Mouse (Mus musculus): ENCODE measurements around the gene Neurl2.

DNA sequence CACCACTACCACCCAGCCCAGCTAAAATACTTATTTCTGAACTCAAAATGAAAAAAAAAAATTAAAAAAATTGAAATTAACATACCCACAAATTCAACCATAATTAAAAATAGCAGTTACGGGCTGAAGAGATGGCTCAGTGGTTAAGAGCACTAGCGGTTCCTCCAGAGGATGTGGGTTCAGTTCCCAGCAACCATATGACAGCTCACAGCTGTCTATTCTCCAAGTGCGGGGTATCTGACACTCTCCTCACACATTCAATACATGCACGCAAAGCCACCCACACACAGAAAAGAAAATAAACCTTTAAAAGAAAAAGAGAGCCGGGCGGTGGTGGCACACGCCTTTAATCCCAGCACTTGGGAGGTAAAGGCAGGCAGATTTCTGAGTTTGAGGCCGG lies 16.8 kb upstream of the Neurl2 start:
- no peak for TF ChIP-seq CTCF (IDR thresholded peaks at IDR 0.05; ENCODE audit: borderline replicate concordance, insufficient read depth, low read depth, low read length)
- TF ChIP-seq POLR2A (IDR thresholded peaks at IDR 0.05; ENCODE audit: borderline replicate concordance, insufficient read depth, low read length), result no peak

Data from cerebellum, adult 2 months (tissue).